Mouse (Mus musculus): ENCODE measurements around the gene Ntrk3.

Gene Ntrk3

DNA sequence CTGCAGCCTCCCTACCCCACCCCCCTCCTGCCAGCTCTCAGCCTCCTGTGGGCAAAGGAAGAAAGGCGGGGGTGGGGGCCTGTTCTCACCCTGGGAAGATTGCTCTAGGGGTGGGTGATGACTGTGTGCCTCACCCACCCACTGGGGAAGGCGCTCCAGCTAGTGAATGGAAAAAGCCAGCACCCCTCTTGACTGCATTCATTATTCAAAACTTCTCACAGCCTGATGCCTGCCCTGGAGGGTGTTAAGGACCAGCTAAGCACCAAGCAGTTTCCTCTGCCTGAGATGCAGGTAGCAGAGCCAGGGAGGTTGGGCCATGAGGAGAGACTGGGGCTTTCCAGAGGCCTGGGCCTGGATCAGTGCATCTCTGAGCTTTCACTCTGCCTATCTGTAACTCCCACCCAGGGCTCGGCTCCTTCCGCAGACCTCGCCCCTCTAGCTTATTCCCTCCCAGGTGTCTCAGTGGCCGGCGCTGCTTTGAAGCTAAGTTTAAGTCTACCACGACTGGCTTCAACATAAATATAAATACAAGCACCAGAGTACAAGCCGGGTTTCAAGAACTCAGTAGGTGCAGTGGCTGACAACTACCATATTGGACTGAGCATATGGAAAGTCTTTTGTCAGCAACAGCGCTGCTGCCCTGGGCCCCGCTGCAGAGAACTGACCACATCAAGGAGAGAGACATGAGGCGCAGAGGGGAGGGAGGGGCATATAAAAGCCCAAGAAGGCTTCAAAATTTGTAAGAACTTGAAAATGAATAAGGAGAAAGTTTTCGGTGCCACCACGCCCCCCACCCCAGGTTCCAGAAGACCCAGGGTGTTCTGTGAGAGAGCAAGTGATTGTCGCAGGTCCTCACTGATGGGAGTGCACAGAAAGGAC is 140.3 kb downstream of the Ntrk3 start:
- ChIA-PET CTCF (interaction anchor here (0.5 to 5.6 kb wide), 22 partner anchors 11 to 411 kb away, joined by 3 to 56 read pairs (median 6); no protein-coding TSS in a partner anchor), POLR2A (interaction anchor here in 2 of 4 experiments (0.6 to 1.2 kb wide), 4 partner anchors 11 to 28 kb away, joined by 3 to 4 read pairs (median 3); no protein-coding TSS in a partner anchor)

DNA sequence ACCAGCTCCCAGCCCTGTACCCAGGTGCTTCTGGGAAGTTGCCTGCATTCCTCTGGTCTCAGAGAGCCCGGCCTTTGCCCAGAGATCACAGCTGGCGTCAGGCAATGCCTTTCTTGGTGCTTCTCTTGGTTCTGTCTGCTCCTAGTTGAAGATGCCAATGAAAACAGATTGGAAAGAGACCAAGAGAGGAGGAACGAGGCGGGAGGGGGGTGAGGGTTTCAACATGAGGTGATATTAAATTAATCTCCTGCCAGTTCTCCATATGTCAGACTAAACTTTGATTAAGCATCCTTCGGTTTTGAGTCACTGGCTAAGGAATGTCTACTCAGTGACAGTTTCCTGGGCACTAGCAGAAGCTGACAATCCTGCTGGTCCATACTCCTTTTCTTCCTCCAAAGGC is 141.3 kb downstream of the Ntrk3 start:
- CTCF ChIA-PET: interaction anchor here (0.5 to 5.6 kb wide), 43 partner anchors 8 to 723 kb away, joined by 3 to 56 read pairs (median 5); partner anchors contain the start of gene Aen (in 1 of the 4)
- POLR2A ChIA-PET: interaction anchor here in 2 of 4 experiments (0.6 to 1.2 kb wide), 3 partner anchors 20 to 27 kb away, joined by 3 to 4 read pairs (median 3); no protein-coding TSS in a partner anchor

- ChIA-PET POLR2A (interaction anchor here in 2 of 4 experiments (0.9 to 1.2 kb wide), 2 partner anchors 20 to 26 kb away, joined by 3 to 4 read pairs; no protein-coding TSS in a partner anchor), CTCF (interaction anchor here (0.5 to 5.6 kb wide), 43 partner anchors 9 to 722 kb away, joined by 3 to 56 read pairs (median 4); partner anchors contain the start of gene Aen (in 1 of the 4))
Observed at GRCm38 (mm10) chr7:78595895-78596294, 141.9 kb downstream of the Ntrk3 start.

DNA sequence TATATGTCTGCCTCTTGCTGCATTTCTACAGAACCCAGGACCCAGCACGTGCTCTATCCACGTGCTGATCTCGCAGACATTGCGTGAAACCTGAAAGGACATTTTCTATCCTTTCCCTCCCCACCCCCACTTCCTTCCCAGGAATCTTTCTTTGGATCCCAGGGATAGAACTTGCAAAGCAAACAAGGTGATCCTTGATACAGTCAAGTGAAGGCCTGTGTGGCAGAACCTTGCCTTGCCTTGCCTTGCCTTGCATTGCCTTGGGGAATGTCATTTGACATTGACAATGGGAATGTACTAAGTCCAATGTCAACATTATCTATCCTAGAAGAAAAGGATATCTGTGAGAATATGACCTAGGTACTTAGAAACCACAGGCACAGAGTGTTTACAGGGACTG is 144.9 kb downstream of the Ntrk3 start:
- ChIA-PET CTCF (interaction anchor here in 2 of 4 experiments (2.3 to 5.6 kb wide), 2 partner anchors 8 to 26 kb away, joined by 5 to 56 read pairs; no protein-coding TSS in a partner anchor), POLR2A (no interaction called here)

DNA sequence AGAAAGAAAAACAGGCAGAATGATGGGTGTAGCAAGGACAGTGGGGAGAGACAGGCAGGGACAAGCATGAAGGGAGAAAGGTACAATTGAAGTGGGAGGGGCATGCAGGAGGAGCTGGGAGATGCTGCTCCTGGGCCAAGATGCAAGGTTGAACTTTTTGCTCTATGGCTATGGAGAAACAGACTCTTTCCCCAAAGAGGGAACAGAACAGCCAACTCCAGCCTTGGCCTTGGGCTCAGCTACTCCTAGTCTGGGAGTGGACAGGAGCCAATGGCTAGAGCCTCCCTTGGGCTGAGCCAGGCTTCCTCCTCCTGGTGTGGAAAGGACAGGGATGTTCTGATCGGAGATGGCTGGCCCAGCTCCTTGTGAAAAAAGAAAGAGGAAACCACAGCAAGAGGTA is 145.6 kb downstream of the Ntrk3 start:
- CTCF ChIA-PET: interaction anchor here in 3 of 4 experiments (1.4 to 2.3 kb wide), 3 partner anchors 10 to 25 kb away, joined by 3 to 5 read pairs (median 5); no protein-coding TSS in a partner anchor

GRCm38 (mm10) chr7:78589766-78590165 is 148.0 kb downstream of the Ntrk3 start:
- POLR2A ChIA-PET: no interaction called here
- CTCF ChIA-PET: interaction anchor here in 1 of 4 experiments (1.2 kb wide), 1 partner anchor 9 kb away, joined by 3 read pairs; no protein-coding TSS in a partner anchor

More for the DNA sequence above, 145.6 kb downstream of the Ntrk3 start:
- POLR2A ChIA-PET: interaction anchor here in 1 of 4 experiments (1.3 kb wide), 1 partner anchor 12 kb away, joined by 3 read pairs; no protein-coding TSS in a partner anchor

GRCm38 (mm10) chr7:78586800-78587199 is 151.0 kb downstream of the Ntrk3 start:
- ChIA-PET CTCF (interaction anchor here (0.6 to 5.8 kb wide), 11 partner anchors 9 to 500 kb away, joined by 3 to 56 read pairs (median 4); no protein-coding TSS in a partner anchor), POLR2A (interaction anchor here in 2 of 4 experiments (0.7 to 1.2 kb wide), 3 partner anchors 11 to 1587 kb away, joined by 3 read pairs; partner anchors contain the start of genes Mrpl46 (in 1 of the 2) and Mrps11 (in 1 of the 2))

DNA sequence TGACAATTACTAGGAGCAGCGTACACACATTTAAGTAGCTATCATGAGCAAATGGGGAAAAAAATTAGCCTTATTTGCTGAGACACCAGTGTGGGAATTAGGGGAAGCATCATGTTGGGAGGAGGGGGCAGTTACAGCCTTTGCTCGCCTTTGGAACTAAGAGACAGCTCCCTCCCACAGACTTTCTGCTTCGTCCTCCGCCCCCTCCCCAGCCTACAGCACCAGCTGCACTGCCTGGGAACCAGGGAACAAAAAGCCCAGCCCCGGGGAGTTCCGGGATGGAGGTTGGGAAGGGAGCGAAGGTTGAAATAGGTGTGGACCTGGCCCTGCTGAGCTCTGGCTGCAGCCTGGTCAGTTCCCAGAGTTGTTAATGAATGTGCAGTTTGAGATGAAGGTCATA is 151.9 kb downstream of the Ntrk3 start:
- POLR2A ChIA-PET: interaction anchor here in 2 of 4 experiments (0.6 to 1.4 kb wide), 5 partner anchors 8 to 333 kb away, joined by 3 read pairs; no protein-coding TSS in a partner anchor
- CTCF ChIA-PET: interaction anchor here (0.6 to 5.8 kb wide), 14 partner anchors 8 to 912 kb away, joined by 3 to 56 read pairs (median 6); no protein-coding TSS in a partner anchor

DNA sequence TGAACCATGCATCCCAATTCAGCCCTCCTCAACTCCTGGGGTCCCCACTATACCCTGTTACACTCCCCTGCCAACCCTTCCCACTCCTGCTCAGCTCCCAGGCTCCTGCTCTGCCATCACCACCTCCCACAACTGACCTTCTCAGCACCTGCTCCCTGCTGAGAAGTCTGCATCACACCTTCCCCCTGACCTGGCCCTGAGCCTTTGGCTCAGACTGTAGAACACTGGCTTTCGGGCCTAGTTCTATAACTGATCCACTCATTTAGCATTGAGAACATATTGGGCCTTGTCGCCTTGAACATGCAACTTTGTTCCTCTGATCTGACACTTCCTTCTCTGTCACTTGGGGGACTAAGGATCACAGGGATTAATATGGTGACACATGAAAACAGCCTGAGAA is 152.9 kb downstream of the Ntrk3 start:
- ChIA-PET CTCF (interaction anchor here (0.6 to 5.8 kb wide), 21 partner anchors 9 to 565 kb away, joined by 3 to 56 read pairs (median 5); no protein-coding TSS in a partner anchor), POLR2A (interaction anchor here in 2 of 4 experiments (1.0 to 1.4 kb wide), 4 partner anchors 16 to 321 kb away, joined by 3 read pairs; no protein-coding TSS in a partner anchor)

DNA sequence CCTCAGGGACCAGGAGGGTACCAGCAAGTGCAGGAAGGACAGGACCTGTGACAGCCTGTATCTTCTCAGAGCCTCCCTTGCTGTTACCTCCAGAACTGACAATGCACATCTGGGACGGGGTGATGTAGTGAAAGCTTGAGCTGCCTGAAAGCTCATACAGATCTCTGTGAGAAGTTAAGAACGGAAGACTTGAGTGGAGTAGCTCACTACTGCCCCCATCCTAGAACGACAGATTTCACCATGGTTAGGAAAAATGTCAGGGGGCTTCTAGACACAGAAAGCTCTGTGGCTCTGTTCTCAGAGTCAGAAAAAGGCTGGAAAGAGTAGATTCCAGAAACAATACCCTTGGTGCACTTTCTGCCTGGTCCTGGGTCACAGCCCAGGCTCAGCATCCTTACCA is 153.3 kb downstream of the Ntrk3 start:
- ChIA-PET POLR2A (interaction anchor here in 2 of 4 experiments (1.0 to 1.4 kb wide), 3 partner anchors 16 to 322 kb away, joined by 3 read pairs; no protein-coding TSS in a partner anchor), CTCF (interaction anchor here (0.6 to 5.8 kb wide), 21 partner anchors 8 to 565 kb away, joined by 3 to 56 read pairs (median 4); no protein-coding TSS in a partner anchor)

GRCm38 (mm10) chr7:78583678-78584077 is 154.1 kb downstream of the Ntrk3 start:
- ChIA-PET POLR2A (no interaction called here), CTCF (interaction anchor here in 3 of 4 experiments (1.3 to 5.8 kb wide), 6 partner anchors 12 to 183 kb away, joined by 3 to 56 read pairs (median 16); no protein-coding TSS in a partner anchor)

GRCm38 (mm10) chr7:78581341-78581740 is 156.5 kb downstream of the Ntrk3 start:
- ChIA-PET POLR2A (no interaction called here), CTCF (interaction anchor here in 2 of 4 experiments (1.0 kb wide), 2 partner anchors 10 to 185 kb away, joined by 3 read pairs; no protein-coding TSS in a partner anchor)

DNA sequence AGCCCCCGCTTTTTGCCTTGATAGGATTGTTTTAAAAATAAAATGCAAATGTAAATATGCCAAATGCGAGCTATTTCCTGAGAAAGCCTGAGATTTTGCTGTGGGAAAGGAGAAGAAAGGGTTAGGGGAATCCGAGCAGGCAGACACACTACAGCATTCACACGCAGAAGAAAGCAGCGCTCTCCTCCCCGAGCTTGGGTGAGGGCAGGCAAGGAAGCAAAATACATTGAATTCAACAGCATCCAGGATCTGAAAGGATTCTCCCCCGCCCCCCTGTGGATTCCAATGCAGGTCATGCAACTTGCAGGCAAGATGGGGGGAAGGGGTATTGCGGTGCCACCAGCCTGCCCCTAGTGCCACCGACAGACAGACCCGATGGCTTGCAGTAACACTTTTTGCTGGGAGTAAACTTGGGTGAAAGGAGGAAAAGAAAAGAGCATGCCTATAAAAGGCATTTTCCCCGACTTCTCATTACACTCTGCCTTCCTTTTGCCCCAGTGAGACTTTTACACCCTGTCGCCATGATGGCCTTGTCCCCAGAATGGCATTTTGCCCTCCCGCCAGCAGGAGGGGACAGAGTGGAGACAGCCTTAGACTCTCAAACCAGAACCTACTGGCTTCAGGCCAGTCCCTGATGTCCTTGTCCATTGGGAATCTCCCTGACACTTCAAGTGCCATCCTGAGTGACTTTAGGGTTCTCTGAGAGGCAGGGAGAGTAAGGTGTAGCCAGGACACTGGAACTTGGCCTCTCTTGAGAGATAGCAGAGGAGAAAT is 158.2 kb downstream of the Ntrk3 start:
- CTCF ChIA-PET: interaction anchor here (0.7 to 3.5 kb wide), 8 partner anchors 10 to 187 kb away, joined by 3 to 21 read pairs (median 4); no protein-coding TSS in a partner anchor

DNA sequence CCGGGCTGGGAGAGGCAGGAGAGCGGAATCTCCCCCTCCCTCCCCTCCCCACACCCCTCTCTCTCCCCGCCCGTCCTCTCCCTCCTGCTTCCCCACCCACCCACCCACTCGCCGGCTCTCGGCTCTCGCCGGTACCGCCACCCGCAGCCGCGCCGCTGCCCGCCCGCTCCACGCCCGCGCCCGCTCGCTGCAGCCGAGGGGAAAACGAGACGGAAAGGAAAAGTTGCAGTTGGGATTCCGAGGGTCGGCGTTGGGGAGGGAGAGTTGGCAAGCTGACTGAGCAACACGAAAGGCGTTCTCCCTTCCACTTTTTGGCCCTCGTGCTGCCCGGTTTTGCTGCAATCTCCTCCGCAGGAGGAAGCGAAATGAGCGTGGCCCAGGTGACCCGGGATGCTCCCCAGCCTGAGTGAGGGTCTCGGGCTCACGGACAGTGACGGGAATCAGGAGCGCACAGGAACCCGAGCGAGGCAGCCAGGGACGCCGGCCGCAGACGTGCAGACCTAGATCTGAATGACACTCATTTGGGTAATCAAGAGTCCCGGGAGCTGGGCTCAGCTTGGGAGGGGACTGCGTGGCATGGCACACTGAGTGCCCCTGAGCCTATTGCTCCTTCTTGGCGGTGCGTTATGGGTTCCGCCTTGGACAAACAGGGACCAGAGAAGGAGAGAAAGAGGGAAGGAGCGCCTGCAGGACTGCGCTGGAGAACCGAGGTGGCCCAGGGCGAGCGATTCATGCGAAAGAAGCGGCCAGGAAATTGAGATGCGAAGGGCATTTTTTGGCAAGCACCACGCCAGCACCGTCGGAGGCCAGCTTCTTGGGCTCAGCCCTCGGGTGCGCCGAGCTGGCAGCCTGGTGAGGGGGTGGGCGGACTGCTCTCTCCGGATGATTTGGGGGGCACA is 159.1 kb downstream of the Ntrk3 start:
- ChIA-PET CTCF (interaction anchor here in 3 of 4 experiments (1.0 to 3.5 kb wide), 6 partner anchors 10 to 311 kb away, joined by 3 to 21 read pairs (median 6); no protein-coding TSS in a partner anchor), POLR2A (interaction anchor here in 2 of 4 experiments (0.6 to 1.1 kb wide), 3 partner anchors 19 to 317 kb away, joined by 3 to 8 read pairs (median 4); partner anchors contain the start of gene Aen (in 1 of the 2))

More for the DNA sequence above, 158.2 kb downstream of the Ntrk3 start:
- POLR2A ChIA-PET: interaction anchor here in 2 of 4 experiments (0.7 to 1.1 kb wide), 3 partner anchors 12 to 316 kb away, joined by 3 to 4 read pairs (median 3); partner anchors contain the start of gene Aen (in 1 of the 2)

DNA sequence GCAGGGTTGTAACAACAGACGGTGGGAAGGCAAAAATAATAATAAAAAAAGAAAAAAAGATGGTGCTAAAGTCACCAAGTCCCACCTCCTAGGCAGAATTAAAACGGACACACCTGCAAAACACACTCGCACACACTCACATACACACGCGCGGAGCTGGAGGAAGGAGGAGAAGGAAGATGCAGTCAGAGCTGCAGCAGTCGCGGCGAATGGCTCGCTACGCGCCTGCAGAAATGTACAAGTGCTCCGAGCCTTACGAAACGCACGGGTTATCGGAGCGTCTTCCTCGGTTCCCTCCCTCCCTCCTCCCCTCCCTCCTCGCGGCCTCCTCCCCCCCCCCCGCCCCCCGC is 159.7 kb downstream of the Ntrk3 start:
- ChIA-PET CTCF (interaction anchor here in 2 of 4 experiments (0.9 to 3.5 kb wide), 5 partner anchors 9 to 310 kb away, joined by 3 to 21 read pairs (median 6); no protein-coding TSS in a partner anchor), POLR2A (interaction anchor here in 2 of 4 experiments (0.7 to 0.9 kb wide), 2 partner anchors 8 to 238 kb away, joined by 3 to 8 read pairs; no protein-coding TSS in a partner anchor)

GRCm38 (mm10) chr7:78577462-78578110 is 160.2 kb downstream of the Ntrk3 start:
- POLR2A ChIA-PET: interaction anchor here in 3 of 4 experiments (0.7 to 0.9 kb wide), 3 partner anchors 8 to 454 kb away, joined by 3 to 8 read pairs (median 4); no protein-coding TSS in a partner anchor
- CTCF ChIA-PET: interaction anchor here in 2 of 4 experiments (0.9 to 3.5 kb wide), 8 partner anchors 9 to 310 kb away, joined by 3 to 21 read pairs (median 6); no protein-coding TSS in a partner anchor
